Mouse (Mus musculus): Measurements from ENCODE around the gene Dhh. TPM values are rescaled to one million over a fixed set of nuclear protein-coding genes. Genes with fewer than 3 reads are reported as not detected.
"Not testable (repeated sequence)": the region's sequence is repeated elsewhere in the genome, so short reads cannot be mapped to it uniquely, and the experiment has no call there.

The Dhh gene
- 0.08 and 0.12 TPM in 2 replicates for polyA plus RNA-seq (2015; fragmentation: Nextera tagmentation; extraction: Ambion mirVana)

- Histone ChIP-seq H3K4me1 (replicated peaks) (peaks cover 52% of the 10 kb centered on the region), H3K4me2 (peak within 1 kb of the TSS; percentile 32), H3K9ac (no peak within 1 kb of the TSS), H3K9me3 (replicated peaks) (no peaks in the 10 kb centered on the region), H3K27me3 (peaks cover 83% of the 10 kb centered on the region), H3K27ac (replicated peaks) (no peak within 1 kb of the TSS), H3K4me3 (replicated peaks) (0 out of 2 replicates have a peak within 1 kb of the TSS, but pooled peaks have one; percentile 5), H3K36me3 (replicated peaks) (no peaks in the 10 kb centered on the region)
- WGBS (ENCODE audit: insufficient replicate concordance) = 2% methylated on average over 41 of the region's 41 CpGs
- ATAC-seq (ENCODE audit: insufficient read depth) = no peak
These were observed at the start of gene Dhh for GRCm38 (mm10) chr15:98897928-98898800. Dhh (minus strand) TSS chr15:98898540.

- H3K27me3 ChIP-seq = peaks cover 4% of the 10 kb centered on the region
- H3K27ac ChIP-seq (replicated peaks) = no peak overlapping the region
- no peak for ATAC-seq (ENCODE audit: insufficient read depth)
- 0 out of 2 replicates have a peak, but pooled peaks cover 4% of the 10 kb centered on the region for H3K36me3 ChIP-seq (replicated peaks)
- H3K4me2 ChIP-seq = no peak overlapping the region
- peaks cover 9% of the 10 kb centered on the region for H3K4me1 ChIP-seq (replicated peaks)
- H3K9me3 ChIP-seq (replicated peaks) = no peaks in the 10 kb centered on the region
- no peak overlapping the region for H3K4me3 ChIP-seq (replicated peaks)
- WGBS (ENCODE audit: insufficient replicate concordance) = 66% methylated on average over 3 of the region's 3 CpGs
- H3K9ac ChIP-seq = no peak overlapping the region
These were observed 49.5 kb upstream of the Dhh start for GRCm38 (mm10) chr15:98947884-98948283.

GRCm38 (mm10) chr15:98943133-98943532, 44.8 kb upstream of the Dhh start:
- no peak for ATAC-seq (ENCODE audit: insufficient read depth)
- 78% methylated on average over 4 of the region's 4 CpGs for WGBS (ENCODE audit: insufficient replicate concordance)

GRCm38 (mm10) chr15:98942081-98942480, 43.7 kb upstream of the Dhh start:
- peaks cover 6% of the 10 kb centered on the region; the same call in 1 of the 2 replicates for H3K4me1 ChIP-seq (replicated peaks)
- no peak for ATAC-seq (ENCODE audit: insufficient read depth)
- H3K4me3 ChIP-seq (replicated peaks) = no peak overlapping the region
- no peak overlapping the region for H3K27ac ChIP-seq (replicated peaks)
- H3K4me2 ChIP-seq = no peak overlapping the region
- WGBS (ENCODE audit: insufficient replicate concordance) = 68% methylated on average over 4 of the region's 4 CpGs
- H3K9ac ChIP-seq = no peak overlapping the region
- no peaks in the 10 kb centered on the region for H3K9me3 ChIP-seq (replicated peaks)
- no peaks in the 10 kb centered on the region for H3K27me3 ChIP-seq
- H3K36me3 ChIP-seq (replicated peaks) = no peaks in the 10 kb centered on the region

More at GRCm38 (mm10) chr15:98943133-98943532, 44.8 kb upstream of the Dhh start:
- no peaks in the 10 kb centered on the region for H3K27me3 ChIP-seq
- no peak overlapping the region for H3K4me3 ChIP-seq (replicated peaks)
- H3K4me1 ChIP-seq (replicated peaks) = peaks cover 6% of the 10 kb centered on the region; the same call in 1 of the 2 replicates
- no peak overlapping the region for H3K4me2 ChIP-seq
- H3K36me3 ChIP-seq (replicated peaks) = no peaks in the 10 kb centered on the region
- H3K9ac ChIP-seq = no peak overlapping the region
- no peaks in the 10 kb centered on the region for H3K9me3 ChIP-seq (replicated peaks)
- no peak overlapping the region for H3K27ac ChIP-seq (replicated peaks)

- Histone ChIP-seq H3K36me3 (replicated peaks) (no peaks in the 10 kb centered on the region), H3K4me1 (replicated peaks) (peaks cover 9% of the 10 kb centered on the region; the same call in 1 of the 2 replicates), H3K4me2 (no peak overlapping the region), H3K4me3 (replicated peaks) (no peak overlapping the region), H3K9me3 (replicated peaks) (no peaks in the 10 kb centered on the region), H3K27me3 (no peaks in the 10 kb centered on the region), H3K27ac (replicated peaks) (no peak overlapping the region), H3K9ac (no peak overlapping the region)
- no peak for ATAC-seq (ENCODE audit: insufficient read depth)
- WGBS (ENCODE audit: insufficient replicate concordance) = 61% methylated on average over 2 of the region's 2 CpGs
These were observed 43.2 kb upstream of the Dhh start for GRCm38 (mm10) chr15:98941539-98941938.

- Histone ChIP-seq H3K9me3 (replicated peaks) (no peaks in the 10 kb centered on the region), H3K9ac (no peak overlapping the region), H3K4me2 (no peak overlapping the region), H3K4me1 (replicated peaks) (peaks cover 14% of the 10 kb centered on the region), H3K36me3 (replicated peaks) (no peaks in the 10 kb centered on the region), H3K4me3 (replicated peaks) (no peak overlapping the region), H3K27ac (replicated peaks) (no peak overlapping the region), H3K27me3 (no peaks in the 10 kb centered on the region)
- 72% methylated on average over 10 of the region's 10 CpGs for WGBS (ENCODE audit: insufficient replicate concordance)
- ATAC-seq (ENCODE audit: insufficient read depth) = no peak
These were observed 42.5 kb upstream of the Dhh start for GRCm38 (mm10) chr15:98940816-98941215.

- Histone ChIP-seq H3K27ac (replicated peaks) (peak within 1 kb of the TSS; percentile 98), H3K4me3 (replicated peaks) (peak within 1 kb of the TSS; percentile 91), H3K4me1 (replicated peaks) (peaks cover 33% of the 10 kb centered on the region), H3K36me3 (replicated peaks) (peaks cover 23% of the 10 kb centered on the region), H3K9me3 (replicated peaks) (no peaks in the 10 kb centered on the region), H3K9ac (peak within 1 kb of the TSS; percentile 93), H3K4me2 (peak within 1 kb of the TSS; percentile 94), H3K27me3 (no peaks in the 10 kb centered on the region)
- peak; percentile 94 for ATAC-seq (ENCODE audit: insufficient read depth)
- WGBS (ENCODE audit: insufficient replicate concordance) = under 1% methylated on average over 58 of the region's 58 CpGs
These were observed 36.0 kb upstream of the Dhh start, which contains the start of gene Tuba1b for GRCm38 (mm10) chr15:98934217-98934839. Tuba1b (minus strand) TSS chr15:98934565.

GRCm38 (mm10) chr15:98933833-98934216, 35.5 kb upstream of the Dhh start:
- peak overlapping the region; percentile 93 for H3K9ac ChIP-seq
- H3K4me1 ChIP-seq (replicated peaks) = peaks cover 35% of the 10 kb centered on the region
- no peaks in the 10 kb centered on the region for H3K9me3 ChIP-seq (replicated peaks)
- peak overlapping the region; percentile 94 for H3K4me2 ChIP-seq
- peak overlapping the region; percentile 91 for H3K4me3 ChIP-seq (replicated peaks)
- peak overlapping the region; percentile 98 for H3K27ac ChIP-seq (replicated peaks)
- WGBS (ENCODE audit: insufficient replicate concordance) = 0% methylated on average over 35 of the region's 35 CpGs
- peaks cover 23% of the 10 kb centered on the region for H3K36me3 ChIP-seq (replicated peaks)
- H3K27me3 ChIP-seq = no peaks in the 10 kb centered on the region
- ATAC-seq (ENCODE audit: insufficient read depth) = peak; percentile 78

- WGBS (ENCODE audit: insufficient replicate concordance) = 12% methylated on average over 8 of the region's 9 CpGs
- Histone ChIP-seq H3K27ac (replicated peaks) (peak overlapping the region; percentile 98), H3K9ac (peak overlapping the region; percentile 93), H3K4me2 (peak overlapping the region; percentile 94), H3K4me1 (replicated peaks) (peaks cover 36% of the 10 kb centered on the region), H3K4me3 (replicated peaks) (peak overlapping the region; percentile 91), H3K36me3 (replicated peaks) (peaks cover 23% of the 10 kb centered on the region)
- not testable (repeated sequence) for H3K9me3 ChIP-seq (replicated peaks); ATAC-seq (ENCODE audit: insufficient read depth); H3K27me3 ChIP-seq
These were observed 34.8 kb upstream of the Dhh start for GRCm38 (mm10) chr15:98933004-98933671.

GRCm38 (mm10) chr15:98930998-98931397, 32.7 kb upstream of the Dhh start:
- Histone ChIP-seq H3K4me3 (replicated peaks) (no peak overlapping the region), H3K9ac (no peak overlapping the region), H3K27ac (replicated peaks) (0 out of 2 replicates have a peak overlapping the region, but pooled peaks have one; percentile 19), H3K9me3 (replicated peaks) (no peaks in the 10 kb centered on the region), H3K36me3 (replicated peaks) (peaks cover 23% of the 10 kb centered on the region), H3K27me3 (no peaks in the 10 kb centered on the region), H3K4me2 (no peak overlapping the region), H3K4me1 (replicated peaks) (peaks cover 30% of the 10 kb centered on the region)
- WGBS (ENCODE audit: insufficient replicate concordance) = 85% methylated on average over 3 of the region's 3 CpGs
- ATAC-seq (ENCODE audit: insufficient read depth) = no peak

All from liver, embryonic 15.5 days (tissue).